Mouse (Mus musculus) embryonic facial prominence, embryonic 10.5 days (tissue): Measurements from ENCODE around the gene Mogat1. TPM values are rescaled to one million over a fixed set of nuclear protein-coding genes. Genes with fewer than 3 reads are reported as not detected.

Experiments
- DNase-seq: peaks from one replicate; pipeline ENCODE4 v3.0.0-alpha.2; 2017; ENCODE audit warnings: low spot score
- H3K27ac ChIP-seq: fragments of 300-500 bp; sonication (generic); replicated peaks from 2 replicates; pipeline ENCODE4 v1.5.1; 2016; ENCODE audit warnings: mild to moderate bottlenecking
- H3K27me3 ChIP-seq: fragments of 300-500 bp; sonication (generic); replicated peaks from 2 replicates; pipeline ENCODE4 v1.6.1; 2016; ENCODE audit warnings: low read depth, mild to moderate bottlenecking; ENCODE audit not compliant: poor library complexity, severe bottlenecking
- H3K36me3 ChIP-seq: fragments of 300-500 bp; sonication (generic); replicated peaks from 2 replicates; pipeline ENCODE4 v1.6.1; 2016; ENCODE audit warnings: mild to moderate bottlenecking, moderate library complexity
- H3K4me1 ChIP-seq: fragments of 300-500 bp; sonication (generic); 2 replicates; pipeline ENCODE4 v1.6.1; 2016
- H3K4me3 ChIP-seq: fragments of 300-500 bp; sonication (generic); 2 replicates; pipeline ENCODE4 v1.5.1; 2016; ENCODE audit warnings: mild to moderate bottlenecking, moderate library complexity
- H3K9me3 ChIP-seq: fragments of 300-500 bp; sonication (generic); 2 replicates; pipeline ENCODE4 v1.6.1; 2016; ENCODE audit warnings: mild to moderate bottlenecking
- WGBS: fragments of 180-500 bp; shearing (Covaris S2); methylation state at CpG from one replicate; pipeline ENCODE4 v1.1.7; 2016; 5-methylcytosine and 5-hydroxymethylcytosine counted together
- polyA plus RNA-seq: library from polyadenylated mRNA; unstranded; fragments of >200 nt; fragmentation: Nextera tagmentation; extraction: Ambion mirVana; gene quantifications from 2 replicates; pipeline ENCODE4 v1.2.1, GENCODE M21; 2016

Mogat1 gene
- polyA plus RNA-seq, 1 experiment from 2014 or later: 0.91 TPM

- Histone ChIP-seq H3K36me3 (no peaks in the 10 kb centered on the region), H3K4me3 (no peak overlapping the region), H3K27ac (no peak overlapping the region), H3K4me1 (peaks cover 4% of the 10 kb centered on the region; the same call in 1 of the 2 replicates), H3K9me3 (no peaks in the 10 kb centered on the region), H3K27me3 (no peaks in the 10 kb centered on the region)
- no peak for DNase-seq
- 90% methylated on average over 7 of the region's 7 CpGs for WGBS
Observed at GRCm38 (mm10) chr1:78518907-78519306, 8.1 kb downstream of the Mogat1 start.

GRCm38 (mm10) chr1:78525189-78525886, 14.5 kb downstream of the Mogat1 start:
- 52% methylated on average over 23 of the region's 23 CpGs for WGBS
- Histone ChIP-seq H3K27ac (no peak overlapping the region), H3K4me1 (0 out of 2 replicates have a peak, but pooled peaks cover 5% of the 10 kb centered on the region), H3K36me3 (no peaks in the 10 kb centered on the region), H3K9me3 (no peaks in the 10 kb centered on the region), H3K27me3 (no peaks in the 10 kb centered on the region), H3K4me3 (no peak overlapping the region)
- DNase-seq: peak; percentile 68

- H3K36me3 ChIP-seq: no peaks in the 10 kb centered on the region
- H3K4me3 ChIP-seq: no peak overlapping the region
- no peaks in the 10 kb centered on the region for H3K9me3 ChIP-seq
- no peak for DNase-seq
- no peaks in the 10 kb centered on the region for H3K27me3 ChIP-seq
- no peak overlapping the region for H3K27ac ChIP-seq
- whole genome bisulfite sequencing: 93% methylated on average over 3 of the region's 3 CpGs
- H3K4me1 ChIP-seq: 0 out of 2 replicates have a peak, but pooled peaks cover 5% of the 10 kb centered on the region
Observed at GRCm38 (mm10) chr1:78528356-78528755, 17.6 kb downstream of the Mogat1 start.

- H3K4me3 ChIP-seq: no peak overlapping the region
- WGBS: 93% methylated on average over 8 of the region's 8 CpGs
Observed at GRCm38 (mm10) chr1:78529011-78529410, 18.2 kb downstream of the Mogat1 start.

GRCm38 (mm10) chr1:78530500-78531215, 19.9 kb downstream of the Mogat1 start:
- no peak for DNase-seq
- 80% methylated on average over 7 of the region's 7 CpGs for WGBS

More at GRCm38 (mm10) chr1:78529011-78529410, 18.2 kb downstream of the Mogat1 start:
- Histone ChIP-seq H3K4me1 (0 out of 2 replicates have a peak, but pooled peaks cover 5% of the 10 kb centered on the region), H3K27me3 (no peaks in the 10 kb centered on the region), H3K9me3 (no peaks in the 10 kb centered on the region), H3K27ac (no peak overlapping the region), H3K36me3 (no peaks in the 10 kb centered on the region)
- no peak for DNase-seq

GRCm38 (mm10) chr1:78532184-78532800, 21.5 kb downstream of the Mogat1 start:
- H3K27ac ChIP-seq: no peak overlapping the region
- WGBS: 87% methylated on average over 15 of the region's 15 CpGs
- H3K4me1 ChIP-seq: peaks cover 7% of the 10 kb centered on the region
- DNase-seq: no peak
- no peak overlapping the region for H3K4me3 ChIP-seq
- H3K36me3 ChIP-seq: no peaks in the 10 kb centered on the region
- no peaks in the 10 kb centered on the region for H3K9me3 ChIP-seq
- no peaks in the 10 kb centered on the region for H3K27me3 ChIP-seq

More at GRCm38 (mm10) chr1:78530500-78531215, 19.9 kb downstream of the Mogat1 start:
- Histone ChIP-seq H3K27me3 (no peaks in the 10 kb centered on the region), H3K9me3 (no peaks in the 10 kb centered on the region), H3K4me1 (0 out of 2 replicates have a peak, but pooled peaks cover 5% of the 10 kb centered on the region), H3K4me3 (no peak overlapping the region), H3K27ac (no peak overlapping the region), H3K36me3 (no peaks in the 10 kb centered on the region)

GRCm38 (mm10) chr1:78534428-78535150, 23.8 kb downstream of the Mogat1 start:
- DNase-seq: no peak
- Histone ChIP-seq H3K36me3 (no peaks in the 10 kb centered on the region), H3K4me1 (peaks cover 27% of the 10 kb centered on the region), H3K27ac (no peak overlapping the region), H3K27me3 (no peaks in the 10 kb centered on the region), H3K9me3 (no peaks in the 10 kb centered on the region), H3K4me3 (no peak overlapping the region)
- 89% methylated on average over 9 of the region's 9 CpGs for WGBS

- H3K36me3 ChIP-seq: no peaks in the 10 kb centered on the region
- H3K27ac ChIP-seq: 0 out of 2 replicates have a peak overlapping the region, but pooled peaks have one; percentile 24
- WGBS: 37% methylated on average over 19 of the region's 19 CpGs
- H3K27me3 ChIP-seq: no peaks in the 10 kb centered on the region
- H3K4me3 ChIP-seq: no peak overlapping the region
- peaks cover 26% of the 10 kb centered on the region for H3K4me1 ChIP-seq
- no peaks in the 10 kb centered on the region for H3K9me3 ChIP-seq
- DNase-seq: peak; percentile 81
Observed at GRCm38 (mm10) chr1:78536310-78537164, 25.7 kb downstream of the Mogat1 start.

- H3K4me1 ChIP-seq: peaks cover 26% of the 10 kb centered on the region
- WGBS: 27% methylated on average over 16 of the region's 16 CpGs
- peak overlapping the region; percentile 62; the same call in 1 of the 2 replicates for H3K27ac ChIP-seq
- DNase-seq: peak; percentile 36
- no peaks in the 10 kb centered on the region for H3K36me3 ChIP-seq
- H3K27me3 ChIP-seq: no peaks in the 10 kb centered on the region
- H3K4me3 ChIP-seq: peak overlapping the region; percentile 41
- no peaks in the 10 kb centered on the region for H3K9me3 ChIP-seq
Observed at GRCm38 (mm10) chr1:78537494-78538010, 26.8 kb downstream of the Mogat1 start.

GRCm38 (mm10) chr1:78538396-78538795, 27.6 kb downstream of the Mogat1 start:
- H3K36me3 ChIP-seq: no peaks in the 10 kb centered on the region
- no peaks in the 10 kb centered on the region for H3K27me3 ChIP-seq
- WGBS: 66% methylated on average over 5 of the region's 5 CpGs
- peaks cover 26% of the 10 kb centered on the region for H3K4me1 ChIP-seq
- no peak for DNase-seq
- no peaks in the 10 kb centered on the region for H3K9me3 ChIP-seq
- no peak overlapping the region for H3K4me3 ChIP-seq
- H3K27ac ChIP-seq: no peak overlapping the region

- WGBS: 57% methylated on average over 6 of the region's 6 CpGs
- Histone ChIP-seq H3K4me1 (peaks cover 26% of the 10 kb centered on the region), H3K27ac (no peak overlapping the region), H3K9me3 (no peaks in the 10 kb centered on the region), H3K4me3 (no peak overlapping the region), H3K36me3 (no peaks in the 10 kb centered on the region), H3K27me3 (no peaks in the 10 kb centered on the region)
- peak; percentile 16 for DNase-seq
Observed at GRCm38 (mm10) chr1:78539166-78539565, 28.4 kb downstream of the Mogat1 start.
